19 mouse cellular contexts compared by ENCODE assay signal in the genomic region with DNA sequence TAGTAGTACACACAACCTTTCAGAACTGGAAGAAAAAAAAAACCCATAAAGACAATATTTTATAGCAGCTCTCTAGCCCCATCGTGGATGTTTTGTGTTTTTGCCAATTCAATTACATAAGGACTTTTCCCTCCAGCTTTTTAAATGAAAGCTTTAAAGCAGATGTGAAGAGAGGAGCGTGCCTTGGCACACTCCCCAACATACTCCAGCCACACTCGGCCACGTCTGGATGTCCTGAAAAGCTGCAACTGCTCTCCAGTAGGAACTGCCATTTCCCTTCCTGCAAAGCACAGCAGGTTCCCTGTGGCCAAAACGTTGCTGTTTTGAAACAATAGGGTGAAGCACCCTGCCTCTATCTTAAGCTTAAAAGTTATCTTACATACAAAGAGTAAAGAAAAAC. TPM values are rescaled to one million over a fixed set of nuclear protein-coding genes. Genes with fewer than 3 reads are reported as not detected.
DNase-seq lines count a peak whose midpoint lies in the region; ATAC-seq and TF ChIP-seq lines count a peak whose summit lies in the region.
"Had no signal": no experiment of that assay in that cellular context is flagged by ENCODE, and none has a peak within 500 bp of the region (broad histone marks: within the 10 kb centered on the region; RNA-seq: fewer than 3 reads in every experiment).

No protein-coding gene starts in this region.

- no peak overlapping the region for H3K9ac ChIP-seq in kidney, postnatal 0 days (ENCODE audit: low read depth, low read length)
- no peak overlapping the region for H3K9ac ChIP-seq in limb, embryonic 14.5 days (ENCODE audit: low read depth, low read length, severe bottlenecking)
- no peak overlapping the region for H3K9ac ChIP-seq in stomach, embryonic 15.5 days
- no peak overlapping the region for H3K9ac ChIP-seq in stomach, postnatal 0 days (ENCODE audit: low read length)
- H3K9ac ChIP-seq: embryonic facial prominence, embryonic 12.5 days; hindbrain, embryonic 15.5 days had no signal

- H3K9me3 ChIP-seq in kidney, postnatal 0 days (replicated peaks; ENCODE audit: low read length) = no peaks in the 10 kb centered on the region
- no peaks in the 10 kb centered on the region for H3K9me3 ChIP-seq in limb, embryonic 14.5 days (ENCODE audit: control insufficient read depth, low read length)
- H3K9me3 ChIP-seq in limb, embryonic 10.5 days (replicated peaks) = no peaks in the 10 kb centered on the region
- H3K9me3 ChIP-seq in stomach, embryonic 15.5 days = no peaks in the 10 kb centered on the region
- no peaks in the 10 kb centered on the region for H3K9me3 ChIP-seq in stomach, postnatal 0 days (ENCODE audit: control insufficient read depth, low read length)
- H3K9me3 ChIP-seq in hindbrain, embryonic 10.5 days = no peaks in the 10 kb centered on the region
- H3K9me3 ChIP-seq: embryonic facial prominence, embryonic 12.5 days; heart, embryonic 10.5 days; hindbrain, embryonic 15.5 days had no signal

- ATAC-seq in kidney, postnatal 0 days (replicated peaks; ENCODE audit: low FRiP score, low read depth) = no peak
- no peak for ATAC-seq in limb, embryonic 14.5 days (ENCODE audit: low FRiP score, low read depth)
- no peak for ATAC-seq in stomach, embryonic 15.5 days (ENCODE audit: insufficient read depth, low FRiP score, low read depth)
- no peak for ATAC-seq in stomach, postnatal 0 days (ENCODE audit: low FRiP score, low TSS enrichment)
- ATAC-seq: forebrain, embryonic 14.5 days had no signal

- TF ChIP-seq EP300 in stomach, postnatal 0 days (optimal IDR thresholded peaks at IDR 0.05) = no peak

- H3K36me3 ChIP-seq in kidney, postnatal 0 days (ENCODE audit: insufficient read depth, low read length) = no peaks in the 10 kb centered on the region
- no peaks in the 10 kb centered on the region for H3K36me3 ChIP-seq in limb, embryonic 14.5 days (ENCODE audit: control insufficient read depth, insufficient read depth, low read length)
- no peaks in the 10 kb centered on the region for H3K36me3 ChIP-seq in limb, embryonic 10.5 days
- no peaks in the 10 kb centered on the region for H3K36me3 ChIP-seq in stomach, embryonic 15.5 days
- no peaks in the 10 kb centered on the region for H3K36me3 ChIP-seq in stomach, postnatal 0 days (ENCODE audit: control insufficient read depth, insufficient read depth, low read length)
- no peaks in the 10 kb centered on the region for H3K36me3 ChIP-seq in small intestine, adult 2 months (ENCODE audit: control insufficient read depth, insufficient read depth, low read length)
- no peaks in the 10 kb centered on the region for H3K36me3 ChIP-seq in hindbrain, embryonic 10.5 days
- H3K36me3 ChIP-seq: embryonic facial prominence, embryonic 12.5 days; heart, embryonic 10.5 days; hindbrain, embryonic 15.5 days had no signal

- 38% methylated on average over 5 of the region's 5 CpGs for WGBS in kidney, postnatal 0 days
- WGBS in limb, embryonic 14.5 days = 28% methylated on average over 5 of the region's 5 CpGs
- WGBS in limb, embryonic 10.5 days = 61% methylated on average over 5 of the region's 5 CpGs
- 37% methylated on average over 5 of the region's 5 CpGs for WGBS in stomach, embryonic 15.5 days
- WGBS in stomach, postnatal 0 days = 28% methylated on average over 5 of the region's 5 CpGs
- WGBS in small intestine, adult 2 months = 16% methylated on average over 5 of the region's 5 CpGs
- WGBS in hindbrain, embryonic 10.5 days = 63% methylated on average over 5 of the region's 5 CpGs

- H3K4me2 ChIP-seq in kidney, postnatal 0 days (ENCODE audit: low read length) = no peak overlapping the region
- H3K4me2 ChIP-seq in limb, embryonic 14.5 days (replicated peaks; ENCODE audit: low read depth, low read length, severe bottlenecking) = no peak overlapping the region
- no peak overlapping the region for H3K4me2 ChIP-seq in stomach, embryonic 15.5 days
- H3K4me2 ChIP-seq in stomach, postnatal 0 days (replicated peaks; ENCODE audit: low read depth) = no peak overlapping the region
- H3K4me2 ChIP-seq: embryonic facial prominence, embryonic 12.5 days; hindbrain, embryonic 15.5 days had no signal

- DNase-seq in kidney, postnatal 0 days (ENCODE audit: low spot score) = peak; percentile 29
- DNase-seq in kidney, adult 18-20 months = no peak
- DNase-seq in limb, embryonic 14.5 days (ENCODE audit: low spot score) = peak; percentile 68
- DNase-seq in limb, embryonic 10.5 days (ENCODE audit: low spot score) = no peak
- no peak for DNase-seq in stomach, postnatal 0 days (ENCODE audit: low spot score)
- no peak for DNase-seq in hindbrain, embryonic 10.5 days (ENCODE audit: low spot score)
- DNase-seq: adrenal gland, postnatal 10 days; cerebellum, adult 11 months; cerebellum, adult 8-10 months; cerebellum, postnatal 14 days; embryo, embryonic 11 days; gastrocnemius, adult 2 months; gastrocnemius, postnatal 25 days had no signal

- H3K4me1 ChIP-seq in kidney, postnatal 0 days (replicated peaks; ENCODE audit: insufficient read depth, low read length) = peaks cover 8% of the 10 kb centered on the region
- H3K4me1 ChIP-seq in limb, embryonic 14.5 days (ENCODE audit: control insufficient read depth, insufficient read depth, low read length) = 0 out of 2 replicates have a peak, but pooled peaks cover 10% of the 10 kb centered on the region
- H3K4me1 ChIP-seq in limb, embryonic 10.5 days = peaks cover 17% of the 10 kb centered on the region
- H3K4me1 ChIP-seq in stomach, embryonic 15.5 days = peaks cover 8% of the 10 kb centered on the region; the same call in 1 of the 2 replicates
- no peaks in the 10 kb centered on the region; the same call in 1 of the 2 replicates for H3K4me1 ChIP-seq in stomach, postnatal 0 days (replicated peaks; ENCODE audit: control insufficient read depth, insufficient read depth)
- H3K4me1 ChIP-seq in small intestine, adult 2 months (ENCODE audit: control insufficient read depth, insufficient read depth, insufficient read length, low read length) = peaks cover 22% of the 10 kb centered on the region
- H3K4me1 ChIP-seq in hindbrain, embryonic 10.5 days (replicated peaks) = peaks cover 17% of the 10 kb centered on the region

- no peak for TF ChIP-seq POLR2A in limb, embryonic 14.5 days (IDR thresholded peaks at IDR 0.05; ENCODE audit: borderline replicate concordance, extremely low read depth, insufficient read depth, insufficient read length)
- TF ChIP-seq POLR2A in small intestine, adult 2 months (IDR thresholded peaks at IDR 0.05; ENCODE audit: low read depth, low read length) = no peak

- no peaks in the 10 kb centered on the region for H3K27me3 ChIP-seq in kidney, postnatal 0 days (ENCODE audit: insufficient read depth, low read length)
- no peaks in the 10 kb centered on the region for H3K27me3 ChIP-seq in limb, embryonic 14.5 days (ENCODE audit: control insufficient read depth, insufficient read depth, low read length)
- H3K27me3 ChIP-seq in limb, embryonic 10.5 days (ENCODE audit: low read depth, poor library complexity, severe bottlenecking) = no peaks in the 10 kb centered on the region
- H3K27me3 ChIP-seq in stomach, embryonic 15.5 days (replicated peaks) = no peaks in the 10 kb centered on the region
- H3K27me3 ChIP-seq in stomach, postnatal 0 days (ENCODE audit: control insufficient read depth, insufficient read depth, low read length) = no peaks in the 10 kb centered on the region
- H3K27me3 ChIP-seq in small intestine, adult 2 months (ENCODE audit: control insufficient read depth, insufficient read depth, low read length) = no peaks in the 10 kb centered on the region
- no peaks in the 10 kb centered on the region for H3K27me3 ChIP-seq in hindbrain, embryonic 10.5 days (ENCODE audit: insufficient read depth, poor library complexity, severe bottlenecking)
- H3K27me3 ChIP-seq: embryonic facial prominence, embryonic 12.5 days; hindbrain, embryonic 15.5 days had no signal

- no peak overlapping the region for H3K27ac ChIP-seq in kidney, postnatal 0 days
- no peak overlapping the region for H3K27ac ChIP-seq in limb, embryonic 14.5 days (replicated peaks; ENCODE audit: low read depth, low read length)
- H3K27ac ChIP-seq in limb, embryonic 10.5 days = no peak overlapping the region
- 0 out of 2 replicates have a peak overlapping the region, but pooled peaks have one; percentile 4 for H3K27ac ChIP-seq in stomach, embryonic 15.5 days
- no peak overlapping the region for H3K27ac ChIP-seq in stomach, postnatal 0 days (replicated peaks)
- 0 out of 2 replicates have a peak overlapping the region, but pooled peaks have one; percentile 31 for H3K27ac ChIP-seq in small intestine, adult 2 months (ENCODE audit: insufficient read depth, low read depth, low read length)
- no peak overlapping the region for H3K27ac ChIP-seq in hindbrain, embryonic 10.5 days
- H3K27ac ChIP-seq: embryonic facial prominence, embryonic 12.5 days; gastrocnemius, adult 2 months; heart, embryonic 10.5 days; hindbrain, embryonic 15.5 days had no signal

- no peak overlapping the region for H3K4me3 ChIP-seq in kidney, postnatal 0 days (replicated peaks; ENCODE audit: low read depth, low read length)
- no peak overlapping the region for H3K4me3 ChIP-seq in limb, embryonic 14.5 days (replicated peaks; ENCODE audit: low read length)
- no peak overlapping the region for H3K4me3 ChIP-seq in limb, embryonic 10.5 days
- no peak overlapping the region for H3K4me3 ChIP-seq in stomach, embryonic 15.5 days (replicated peaks)
- H3K4me3 ChIP-seq in stomach, postnatal 0 days (ENCODE audit: low read depth, low read length) = no peak overlapping the region
- H3K4me3 ChIP-seq in small intestine, adult 2 months (ENCODE audit: low read depth, low read length) = no peak overlapping the region
- no peak overlapping the region for H3K4me3 ChIP-seq in hindbrain, embryonic 10.5 days
- H3K4me3 ChIP-seq: embryonic facial prominence, embryonic 12.5 days; gastrocnemius, adult 2 months; heart, embryonic 10.5 days; hindbrain, embryonic 15.5 days had no signal

- no peak for TF ChIP-seq CTCF in kidney, postnatal 0 days (IDR thresholded peaks at IDR 0.05; ENCODE audit: low read depth)
- no peak for TF ChIP-seq CTCF in stomach, postnatal 0 days (IDR thresholded peaks at IDR 0.05; ENCODE audit: low read depth)
- TF ChIP-seq CTCF in small intestine, adult 2 months (IDR thresholded peaks at IDR 0.05; ENCODE audit: extremely low read depth, insufficient read length, insufficient replicate concordance, low read depth, low read length) = no peak

RNA-seq across cellular contexts. Expression of gene Rwdd2b, which starts 1.9 kb away (rescaled TPM):
- polyA plus RNA-seq in kidney, postnatal 0 days (2015; fragmentation: Nextera tagmentation; extraction: Ambion mirVana) = 12.9 and 15.2 TPM in 2 replicates
- 6.5 and 7.5 TPM in 2 replicates for polyA plus RNA-seq in limb, embryonic 14.5 days (2012; rRNA removed)
- polyA plus RNA-seq in limb, embryonic 14.5 days (2014; fragmentation: Nextera tagmentation; extraction: Ambion mirVana) = 8.5 and 9.7 TPM in 2 replicates
- polyA plus RNA-seq in limb, embryonic 10.5 days (2016; fragmentation: Nextera tagmentation; extraction: Ambion mirVana) = 10.0 and 12.0 TPM in 2 replicates
- polyA plus RNA-seq in stomach, embryonic 15.5 days (2015; fragmentation: Nextera tagmentation; extraction: Ambion mirVana) = 10.4 and 13.4 TPM in 2 replicates
- polyA plus RNA-seq in stomach, postnatal 0 days (2015; fragmentation: Nextera tagmentation; extraction: Ambion mirVana) = 6.9 and 7.5 TPM in 2 replicates
- polyA plus RNA-seq in small intestine, adult 2 months (2012; rRNA removed) = 10.2 and 33.3 TPM in 2 replicates
- 12.0 and 12.1 TPM in 2 replicates for polyA plus RNA-seq in hindbrain, embryonic 10.5 days (2016; fragmentation: Nextera tagmentation; extraction: Ambion mirVana)

RNA-seq across cellular contexts. Expression of gene Ltn1, which starts 9.9 kb away (rescaled TPM):
- polyA plus RNA-seq in kidney, postnatal 0 days (2015; fragmentation: Nextera tagmentation; extraction: Ambion mirVana) = 15.6 and 17.4 TPM in 2 replicates
- polyA plus RNA-seq in limb, embryonic 14.5 days (2012; rRNA removed) = 15.9 and 16.3 TPM in 2 replicates
- 28.5 and 28.8 TPM in 2 replicates for polyA plus RNA-seq in limb, embryonic 14.5 days (2014; fragmentation: Nextera tagmentation; extraction: Ambion mirVana)
- 29.3 and 34.8 TPM in 2 replicates for polyA plus RNA-seq in limb, embryonic 10.5 days (2016; fragmentation: Nextera tagmentation; extraction: Ambion mirVana)
- polyA plus RNA-seq in stomach, embryonic 15.5 days (2015; fragmentation: Nextera tagmentation; extraction: Ambion mirVana) = 23.2 and 27.0 TPM in 2 replicates
- 8.1 and 9.2 TPM in 2 replicates for polyA plus RNA-seq in stomach, postnatal 0 days (2015; fragmentation: Nextera tagmentation; extraction: Ambion mirVana)
- 1.3 and 2.2 TPM in 2 replicates for polyA plus RNA-seq in small intestine, adult 2 months (2012; rRNA removed)
- 27.6 and 30.6 TPM in 2 replicates for polyA plus RNA-seq in hindbrain, embryonic 10.5 days (2016; fragmentation: Nextera tagmentation; extraction: Ambion mirVana)

RNA-seq across cellular contexts. Expression of gene Usp16, which starts 12.2 kb away (rescaled TPM):
- polyA plus RNA-seq in kidney, postnatal 0 days (2015; fragmentation: Nextera tagmentation; extraction: Ambion mirVana) = 47.2 and 54.1 TPM in 2 replicates
- 50.8 and 63.4 TPM in 2 replicates for polyA plus RNA-seq in limb, embryonic 14.5 days (2012; rRNA removed)
- 52.2 and 58.9 TPM in 2 replicates for polyA plus RNA-seq in limb, embryonic 14.5 days (2014; fragmentation: Nextera tagmentation; extraction: Ambion mirVana)
- 38.7 and 42.4 TPM in 2 replicates for polyA plus RNA-seq in limb, embryonic 10.5 days (2016; fragmentation: Nextera tagmentation; extraction: Ambion mirVana)
- 41.7 and 42.2 TPM in 2 replicates for polyA plus RNA-seq in stomach, embryonic 15.5 days (2015; fragmentation: Nextera tagmentation; extraction: Ambion mirVana)
- polyA plus RNA-seq in stomach, postnatal 0 days (2015; fragmentation: Nextera tagmentation; extraction: Ambion mirVana) = 37.0 and 40.1 TPM in 2 replicates
- polyA plus RNA-seq in small intestine, adult 2 months (2012; rRNA removed) = 5.4 and 10.0 TPM in 2 replicates
- polyA plus RNA-seq in hindbrain, embryonic 10.5 days (2016; fragmentation: Nextera tagmentation; extraction: Ambion mirVana) = 32.0 and 33.7 TPM in 2 replicates

RNA-seq across cellular contexts. Expression of gene Cct8, which starts 53.4 kb away (rescaled TPM):
- polyA plus RNA-seq in kidney, postnatal 0 days (2015; fragmentation: Nextera tagmentation; extraction: Ambion mirVana) = 315 and 339 TPM in 2 replicates
- polyA plus RNA-seq in limb, embryonic 14.5 days (2012; rRNA removed) = 151 and 190 TPM in 2 replicates
- polyA plus RNA-seq in limb, embryonic 14.5 days (2014; fragmentation: Nextera tagmentation; extraction: Ambion mirVana) = 392 and 395 TPM in 2 replicates
- polyA plus RNA-seq in limb, embryonic 10.5 days (2016; fragmentation: Nextera tagmentation; extraction: Ambion mirVana) = 664 and 718 TPM in 2 replicates
- 389 and 416 TPM in 2 replicates for polyA plus RNA-seq in stomach, embryonic 15.5 days (2015; fragmentation: Nextera tagmentation; extraction: Ambion mirVana)
- 173 and 181 TPM in 2 replicates for polyA plus RNA-seq in stomach, postnatal 0 days (2015; fragmentation: Nextera tagmentation; extraction: Ambion mirVana)
- 2.4 and 4.6 TPM in 2 replicates for polyA plus RNA-seq in small intestine, adult 2 months (2012; rRNA removed)
- polyA plus RNA-seq in hindbrain, embryonic 10.5 days (2016; fragmentation: Nextera tagmentation; extraction: Ambion mirVana) = 488 and 627 TPM in 2 replicates

Comparison
In these comparisons a context has a peak if more than half of its experiments do, and no peak if none do; other contexts are left out.
1. DNase-seq: peak in kidney, postnatal 0 days (single experiment) and limb, embryonic 14.5 days (single experiment); none in kidney, adult 18-20 months (single experiment), limb, embryonic 10.5 days (single experiment), stomach, postnatal 0 days (single experiment) and hindbrain, embryonic 10.5 days (single experiment).
2. H3K27ac ChIP-seq: peak in stomach, embryonic 15.5 days (single experiment) and small intestine, adult 2 months (single experiment); none in kidney, postnatal 0 days (single experiment), limb, embryonic 14.5 days (single experiment), limb, embryonic 10.5 days (single experiment), stomach, postnatal 0 days (single experiment) and hindbrain, embryonic 10.5 days (single experiment).